Mouse (Mus musculus): Measurements from ENCODE around the gene Kcnh2. TPM values are rescaled to one million over a fixed set of nuclear protein-coding genes. Genes with fewer than 3 reads are reported as not detected.
A peak's percentile ranks its signal among the peaks of the same experiment; 100 is the strongest.

The Kcnh2 gene
- polyA plus RNA-seq, 1 experiment, result not detected

- 69% methylated on average over 7 of the region's 7 CpGs for WGBS
These were observed 65.0 kb downstream of the Kcnh2 start for GRCm38 (mm10) chr5:24286221-24286970.

GRCm38 (mm10) chr5:24284145-24284544 lies 67.3 kb downstream of the Kcnh2 start:
- TF ChIP-seq CTCF (IDR thresholded peaks at IDR 0.05; ENCODE audit: insufficient read depth, low read depth, low read length), result no peak
- no peak for TF ChIP-seq POLR2A (IDR thresholded peaks at IDR 0.05; ENCODE audit: insufficient read depth, low read depth, low read length)
- Histone ChIP-seq H3K4me1 (ENCODE audit: control insufficient read depth, insufficient read depth, low read length) (peaks cover 26% of the 10 kb centered on the region), H3K4me3 (ENCODE audit: insufficient read depth, low read depth, low read length) (no peak overlapping the region), H3K27ac (ENCODE audit: insufficient read depth, low read depth, low read length) (no peak overlapping the region)
- 56% methylated on average over 6 of the region's 6 CpGs for whole genome bisulfite sequencing

More at GRCm38 (mm10) chr5:24286221-24286970, 65.0 kb downstream of the Kcnh2 start:
- peaks cover 20% of the 10 kb centered on the region for H3K4me1 ChIP-seq (ENCODE audit: control insufficient read depth, insufficient read depth, low read length)
- no peak for TF ChIP-seq POLR2A (IDR thresholded peaks at IDR 0.05; ENCODE audit: insufficient read depth, low read depth, low read length)
- no peak for TF ChIP-seq CTCF (IDR thresholded peaks at IDR 0.05; ENCODE audit: insufficient read depth, low read depth, low read length)
- no peak overlapping the region for H3K27ac ChIP-seq (ENCODE audit: insufficient read depth, low read depth, low read length)
- no peak overlapping the region for H3K4me3 ChIP-seq (ENCODE audit: insufficient read depth, low read depth, low read length)

- H3K4me3 ChIP-seq (ENCODE audit: insufficient read depth, low read depth, low read length), result no peak overlapping the region
- no peak overlapping the region for H3K27ac ChIP-seq (ENCODE audit: insufficient read depth, low read depth, low read length)
- WGBS, result 81% methylated on average over 5 of the region's 5 CpGs
- no peak for TF ChIP-seq CTCF (IDR thresholded peaks at IDR 0.05; ENCODE audit: insufficient read depth, low read depth, low read length)
- no peak for TF ChIP-seq POLR2A (IDR thresholded peaks at IDR 0.05; ENCODE audit: insufficient read depth, low read depth, low read length)
- H3K4me1 ChIP-seq (ENCODE audit: control insufficient read depth, insufficient read depth, low read length), result peaks cover 24% of the 10 kb centered on the region
These were observed 68.2 kb downstream of the Kcnh2 start for GRCm38 (mm10) chr5:24283181-24283580.

- Histone ChIP-seq H3K4me3 (ENCODE audit: insufficient read depth, low read depth, low read length) (no peak overlapping the region), H3K4me1 (ENCODE audit: control insufficient read depth, insufficient read depth, low read length) (peaks cover 17% of the 10 kb centered on the region), H3K27ac (ENCODE audit: insufficient read depth, low read depth, low read length) (0 out of 2 replicates have a peak overlapping the region, but pooled peaks have one; percentile 63)
- WGBS, result 45% methylated on average over 2 of the region's 2 CpGs
- TF ChIP-seq CTCF (IDR thresholded peaks at IDR 0.05; ENCODE audit: insufficient read depth, low read depth, low read length) (no peak), POLR2A (IDR thresholded peaks at IDR 0.05; ENCODE audit: insufficient read depth, low read depth, low read length) (no peak)
These were observed 70.9 kb downstream of the Kcnh2 start for GRCm38 (mm10) chr5:24280523-24280922.

- H3K4me1 ChIP-seq (ENCODE audit: control insufficient read depth, insufficient read depth, low read length), result peaks cover 17% of the 10 kb centered on the region
- 90% methylated on average over 4 of the region's 4 CpGs for WGBS
- TF ChIP-seq CTCF (IDR thresholded peaks at IDR 0.05; ENCODE audit: insufficient read depth, low read depth, low read length) (no peak), POLR2A (IDR thresholded peaks at IDR 0.05; ENCODE audit: insufficient read depth, low read depth, low read length) (no peak)
- H3K27ac ChIP-seq (ENCODE audit: insufficient read depth, low read depth, low read length), result no peak overlapping the region
- no peak overlapping the region for H3K4me3 ChIP-seq (ENCODE audit: insufficient read depth, low read depth, low read length)
These were observed 71.9 kb downstream of the Kcnh2 start for GRCm38 (mm10) chr5:24279527-24279926.

- TF ChIP-seq POLR2A (IDR thresholded peaks at IDR 0.05; ENCODE audit: insufficient read depth, low read depth, low read length), result no peak
- TF ChIP-seq CTCF (IDR thresholded peaks at IDR 0.05; ENCODE audit: insufficient read depth, low read depth, low read length), result no peak
- no peak overlapping the region for H3K4me3 ChIP-seq (ENCODE audit: insufficient read depth, low read depth, low read length)
- WGBS, result 81% methylated on average over 10 of the region's 10 CpGs
- H3K27ac ChIP-seq (ENCODE audit: insufficient read depth, low read depth, low read length), result no peak overlapping the region
- H3K4me1 ChIP-seq (ENCODE audit: control insufficient read depth, insufficient read depth, low read length), result peaks cover 10% of the 10 kb centered on the region
These were observed 73.2 kb downstream of the Kcnh2 start for GRCm38 (mm10) chr5:24278206-24278605.

- WGBS, result 58% methylated on average over 9 of the region's 9 CpGs
- TF ChIP-seq POLR2A (IDR thresholded peaks at IDR 0.05; ENCODE audit: insufficient read depth, low read depth, low read length) (no peak), CTCF (IDR thresholded peaks at IDR 0.05; ENCODE audit: insufficient read depth, low read depth, low read length) (no peak)
- 0 out of 2 replicates have a peak, but pooled peaks cover 3% of the 10 kb centered on the region for H3K4me1 ChIP-seq (ENCODE audit: control insufficient read depth, insufficient read depth, low read length)
- H3K27ac ChIP-seq (ENCODE audit: insufficient read depth, low read depth, low read length), result no peak overlapping the region
- no peak overlapping the region for H3K4me3 ChIP-seq (ENCODE audit: insufficient read depth, low read depth, low read length)
These were observed 77.5 kb downstream of the Kcnh2 start for GRCm38 (mm10) chr5:24273683-24274621.

GRCm38 (mm10) chr5:24270941-24271340 lies 80.5 kb downstream of the Kcnh2 start:
- WGBS, result 74% methylated on average over 4 of the region's 4 CpGs
- H3K4me1 ChIP-seq (ENCODE audit: control insufficient read depth, insufficient read depth, low read length), result peaks cover 12% of the 10 kb centered on the region
- H3K4me3 ChIP-seq (ENCODE audit: insufficient read depth, low read depth, low read length), result no peak overlapping the region
- no peak for TF ChIP-seq POLR2A (IDR thresholded peaks at IDR 0.05; ENCODE audit: insufficient read depth, low read depth, low read length)
- H3K27ac ChIP-seq (ENCODE audit: insufficient read depth, low read depth, low read length), result no peak overlapping the region

Other genes starting within 250 kb of the Kcnh2 start
- not detected in 2 replicates for gene Nupl2, start 186.6 kb downstream of the Kcnh2 start, polyA plus RNA-seq (2012; ENCODE audit: insufficient read depth, insufficient read length, low replicate concordance, missing spikeins)
- gene Nos3, start 13.2 kb upstream of the Kcnh2 start, polyA plus RNA-seq (2012; ENCODE audit: insufficient read depth, insufficient read length, low replicate concordance, missing spikeins), result not detected in 2 replicates
- gene Atg9b, start 40.5 kb upstream of the Kcnh2 start, polyA plus RNA-seq (2012; ENCODE audit: insufficient read depth, insufficient read length, low replicate concordance, missing spikeins), result not detected in 2 replicates
- gene Abcb8, start 42.1 kb upstream of the Kcnh2 start, polyA plus RNA-seq (2012; ENCODE audit: insufficient read depth, insufficient read length, low replicate concordance, missing spikeins), result not detected in 2 replicates
- not detected in 2 replicates for gene Asic3, start 61.8 kb upstream of the Kcnh2 start, polyA plus RNA-seq (2012; ENCODE audit: insufficient read depth, insufficient read length, low replicate concordance, missing spikeins)
- not detected in 2 replicates for gene Cdk5, start 71.9 kb upstream of the Kcnh2 start, polyA plus RNA-seq (2012; ENCODE audit: insufficient read depth, insufficient read length, low replicate concordance, missing spikeins)
- gene Slc4a2, start 72.2 kb upstream of the Kcnh2 start, polyA plus RNA-seq (2012; ENCODE audit: insufficient read depth, insufficient read length, low replicate concordance, missing spikeins), result not detected in 2 replicates
- not detected in 2 replicates for gene Fastk, start 93.7 kb upstream of the Kcnh2 start, polyA plus RNA-seq (2012; ENCODE audit: insufficient read depth, insufficient read length, low replicate concordance, missing spikeins)
- not detected in 2 replicates for gene Tmub1, start 96.2 kb upstream of the Kcnh2 start, polyA plus RNA-seq (2012; ENCODE audit: insufficient read depth, insufficient read length, low replicate concordance, missing spikeins)
- gene Agap3, start 100.6 kb upstream of the Kcnh2 start, polyA plus RNA-seq (2012; ENCODE audit: insufficient read depth, insufficient read length, low replicate concordance, missing spikeins), result not detected in 2 replicates
- not detected in 2 replicates for gene Gbx1, start 175.6 kb upstream of the Kcnh2 start, polyA plus RNA-seq (2012; ENCODE audit: insufficient read depth, insufficient read length, low replicate concordance, missing spikeins)
- not detected in 2 replicates for gene Asb10, start 189.4 kb upstream of the Kcnh2 start, polyA plus RNA-seq (2012; ENCODE audit: insufficient read depth, insufficient read length, low replicate concordance, missing spikeins)
- gene 4931409K22Rik, start 205.2 kb upstream of the Kcnh2 start, polyA plus RNA-seq (2012; ENCODE audit: insufficient read depth, insufficient read length, low replicate concordance, missing spikeins), result not detected in 2 replicates
- gene Abcf2, start 225.9 kb upstream of the Kcnh2 start, polyA plus RNA-seq (2012; ENCODE audit: insufficient read depth, insufficient read length, low replicate concordance, missing spikeins), result not detected in 2 replicates
- not detected in 2 replicates for gene Chpf2, start 235.1 kb upstream of the Kcnh2 start, polyA plus RNA-seq (2012; ENCODE audit: insufficient read depth, insufficient read length, low replicate concordance, missing spikeins)

Data from olfactory bulb, adult 2 months (tissue).